Mouse (Mus musculus) gastrocnemius, adult 18-20 months (tissue): Measurements from ENCODE around the gene Rbms3. TPM values are rescaled to one million over a fixed set of nuclear protein-coding genes. Genes with fewer than 3 reads are reported as not detected.

Source experiments
- DNase-seq: peaks from one replicate; pipeline ENCODE4 v3.0.0; 2021; ENCODE audit warnings: low spot score
- total RNA-seq, 2 experiments: library from RNA; stranded (reverse); gene quantifications; 2 replicates each; pipeline ENCODE4 v1.2.3; 2021

The Rbms3 gene
- total RNA-seq, 2 experiments from 2014 or later: 4.5 to 4.6 TPM

- no peak for DNase-seq
These were observed 774.0 kb downstream of the Rbms3 start for GRCm38 (mm10) chr9:116855744-116856143.

GRCm38 (mm10) chr9:116848905-116849304 lies 780.8 kb downstream of the Rbms3 start:
- no peak for DNase-seq

- DNase-seq: no peak
These were observed 781.5 kb downstream of the Rbms3 start for GRCm38 (mm10) chr9:116848166-116848565.

GRCm38 (mm10) chr9:116847241-116848135 lies 782.2 kb downstream of the Rbms3 start:
- peak; percentile 78 for DNase-seq

- no peak for DNase-seq
These were observed 794.8 kb downstream of the Rbms3 start for GRCm38 (mm10) chr9:116834949-116835348.

GRCm38 (mm10) chr9:116833677-116834076 lies 796.0 kb downstream of the Rbms3 start:
- DNase-seq: no peak

- no peak for DNase-seq
These were observed 796.9 kb downstream of the Rbms3 start for GRCm38 (mm10) chr9:116832822-116833221.

- DNase-seq: no peak
These were observed 798.3 kb downstream of the Rbms3 start for GRCm38 (mm10) chr9:116831386-116831785.

GRCm38 (mm10) chr9:116829929-116830328 lies 799.8 kb downstream of the Rbms3 start:
- no peak for DNase-seq

- DNase-seq: no peak
These were observed 808.1 kb downstream of the Rbms3 start for GRCm38 (mm10) chr9:116821601-116822000.

- no peak for DNase-seq
These were observed 812.5 kb downstream of the Rbms3 start for GRCm38 (mm10) chr9:116817196-116817595.

- no peak for DNase-seq
These were observed 815.1 kb downstream of the Rbms3 start for GRCm38 (mm10) chr9:116814495-116815094.

- DNase-seq: no peak
These were observed 816.3 kb downstream of the Rbms3 start for GRCm38 (mm10) chr9:116813396-116813795.

GRCm38 (mm10) chr9:116809260-116809659 lies 820.5 kb downstream of the Rbms3 start:
- no peak for DNase-seq

- DNase-seq: peak; percentile 68
These were observed 821.3 kb downstream of the Rbms3 start for GRCm38 (mm10) chr9:116808401-116808800.

GRCm38 (mm10) chr9:116807166-116808081 lies 822.3 kb downstream of the Rbms3 start:
- peak; percentile 23 for DNase-seq

GRCm38 (mm10) chr9:116803292-116803731 lies 826.4 kb downstream of the Rbms3 start:
- no peak for DNase-seq

GRCm38 (mm10) chr9:116802602-116803001 lies 827.1 kb downstream of the Rbms3 start:
- DNase-seq: peak; percentile 12

GRCm38 (mm10) chr9:116795240-116795955 lies 834.3 kb downstream of the Rbms3 start:
- DNase-seq: no peak

GRCm38 (mm10) chr9:116791850-116792249 lies 837.9 kb downstream of the Rbms3 start:
- no peak for DNase-seq
